10 mouse cellular contexts compared by ENCODE assay signal in genomic region chr7:109111000-109111399, GRCm38 (mm10). TPM values are rescaled to one million over a fixed set of nuclear protein-coding genes. Genes with fewer than 3 reads are reported as not detected.
DNase-seq lines count a peak whose midpoint lies in the region; ATAC-seq lines count a peak whose summit lies in the region.
"Had no signal": no experiment of that assay in that cellular context is flagged by ENCODE, and none has a peak within 500 bp of the region (broad histone marks: within the 10 kb centered on the region; RNA-seq: fewer than 3 reads in every experiment).

No protein-coding gene starts in this region.

- H3K4me2 ChIP-seq in heart, embryonic 11.5 days, result no peak overlapping the region
- H3K4me2 ChIP-seq: embryonic facial prominence, embryonic 13.5 days; limb, embryonic 13.5 days had no signal

- H3K9me3 ChIP-seq in heart, embryonic 11.5 days (replicated peaks; ENCODE audit: control insufficient read depth, low read length), result no peaks in the 10 kb centered on the region
- no peaks in the 10 kb centered on the region for H3K9me3 ChIP-seq in erythroblast, embryonic 14.5 days (ENCODE audit: control insufficient read depth, low read length)
- H3K9me3 ChIP-seq: embryonic facial prominence, embryonic 13.5 days; limb, embryonic 13.5 days had no signal

- 70% methylated on average over 5 of the region's 5 CpGs for WGBS in heart, embryonic 11.5 days (ENCODE audit: insufficient replicate concordance)

- H3K27ac ChIP-seq in heart, embryonic 11.5 days (ENCODE audit: low read depth, low read length), result peak overlapping the region; percentile 57; the same call in 1 of the 2 replicates
- H3K27ac ChIP-seq: embryonic facial prominence, embryonic 13.5 days; limb, embryonic 13.5 days had no signal

- H3K27me3 ChIP-seq in heart, embryonic 11.5 days (ENCODE audit: control insufficient read depth, insufficient read depth, low read length), result no peaks in the 10 kb centered on the region
- no peaks in the 10 kb centered on the region for H3K27me3 ChIP-seq in erythroblast, embryonic 14.5 days (ENCODE audit: control insufficient read depth)
- H3K27me3 ChIP-seq: embryonic facial prominence, embryonic 13.5 days; limb, embryonic 13.5 days had no signal

- peak; percentile 53; the same call in 1 of the 2 replicates for ATAC-seq in heart, embryonic 11.5 days (replicated peaks; ENCODE audit: insufficient number of reproducible peaks, low FRiP score, low TSS enrichment)

- H3K4me3 ChIP-seq in heart, embryonic 11.5 days (ENCODE audit: low read depth, low read length), result no peak overlapping the region
- peak overlapping the region; percentile 41 for H3K4me3 ChIP-seq in erythroblast, embryonic 14.5 days (replicated peaks)
- H3K4me3 ChIP-seq: embryonic facial prominence, embryonic 13.5 days; limb, embryonic 13.5 days had no signal

- intact Hi-C loops in heart, postnatal 10 days (cut with DNase I), result no loop called here

- no peak overlapping the region for H3K9ac ChIP-seq in heart, embryonic 11.5 days (ENCODE audit: low read depth, low read length)
- H3K9ac ChIP-seq: embryonic facial prominence, embryonic 13.5 days; limb, embryonic 13.5 days had no signal

- no peaks in the 10 kb centered on the region for H3K4me1 ChIP-seq in heart, embryonic 11.5 days (ENCODE audit: control insufficient read depth, insufficient read depth, low read length)
- peaks cover 62% of the 10 kb centered on the region for H3K4me1 ChIP-seq in erythroblast, embryonic 14.5 days (ENCODE audit: control insufficient read depth)
- H3K4me1 ChIP-seq: embryonic facial prominence, embryonic 13.5 days had no signal

- DNase-seq in heart, postnatal 10 days, result no peak
- DNase-seq in left cerebral cortex, adult 11 months (ENCODE audit: low spot score), result peak; percentile 47
- peak; percentile 70 to 74 for DNase-seq in right cerebral cortex, postnatal 10 days (ENCODE audit: low spot score in 2 of 2)
- no peak for DNase-seq in kidney, postnatal 36 days
- no peak for DNase-seq in gastrocnemius, adult 18-20 months (ENCODE audit: low spot score)
- DNase-seq in natural killer cell, adult 2 months (ENCODE audit: low spot score in 2 of 2), result no peak

- H3K36me3 ChIP-seq in heart, embryonic 11.5 days (ENCODE audit: control insufficient read depth, insufficient read depth, low read length), result no peaks in the 10 kb centered on the region
- H3K36me3 ChIP-seq in erythroblast, embryonic 14.5 days (ENCODE audit: control insufficient read depth), result no peaks in the 10 kb centered on the region
- H3K36me3 ChIP-seq: embryonic facial prominence, embryonic 13.5 days; limb, embryonic 13.5 days had no signal

RNA-seq across cellular contexts. Expression of gene Ric3, which starts 27.9 kb away (rescaled TPM):
- 1.7 and 1.9 TPM in 2 replicates for polyA plus RNA-seq in heart, embryonic 11.5 days (2014; fragmentation: Nextera tagmentation; extraction: Ambion mirVana)
- under 1 TPM; 0.45 to 0.67 TPM for total RNA-seq in heart, postnatal 10 days (2021)
- 0.07 TPM in 1 of 2 replicates, not detected in the other for polyA plus RNA-seq in erythroblast, embryonic 14.5 days (2012)
- total RNA-seq in gastrocnemius, adult 18-20 months (2021), result 1 to 10 TPM; 2.7 to 2.8 TPM

Comparison
In these comparisons a context has a peak if more than half of its experiments do, and no peak if none do; other contexts are left out.
1. DNase-seq: peak in left cerebral cortex, adult 11 months (single experiment) and right cerebral cortex, postnatal 10 days (2 of 2); none in heart, postnatal 10 days (0 of 2), kidney, postnatal 36 days (0 of 2), gastrocnemius, adult 18-20 months (single experiment) and natural killer cell, adult 2 months (0 of 2).